Mouse (Mus musculus): ENCODE results near the gene Inka2. TPM values are rescaled to one million over a fixed set of nuclear protein-coding genes. Genes with fewer than 3 reads are reported as not detected.

Inka2 gene
- polyA plus RNA-seq, 1 experiment from 2014 or later: 1.1 TPM

DNA sequence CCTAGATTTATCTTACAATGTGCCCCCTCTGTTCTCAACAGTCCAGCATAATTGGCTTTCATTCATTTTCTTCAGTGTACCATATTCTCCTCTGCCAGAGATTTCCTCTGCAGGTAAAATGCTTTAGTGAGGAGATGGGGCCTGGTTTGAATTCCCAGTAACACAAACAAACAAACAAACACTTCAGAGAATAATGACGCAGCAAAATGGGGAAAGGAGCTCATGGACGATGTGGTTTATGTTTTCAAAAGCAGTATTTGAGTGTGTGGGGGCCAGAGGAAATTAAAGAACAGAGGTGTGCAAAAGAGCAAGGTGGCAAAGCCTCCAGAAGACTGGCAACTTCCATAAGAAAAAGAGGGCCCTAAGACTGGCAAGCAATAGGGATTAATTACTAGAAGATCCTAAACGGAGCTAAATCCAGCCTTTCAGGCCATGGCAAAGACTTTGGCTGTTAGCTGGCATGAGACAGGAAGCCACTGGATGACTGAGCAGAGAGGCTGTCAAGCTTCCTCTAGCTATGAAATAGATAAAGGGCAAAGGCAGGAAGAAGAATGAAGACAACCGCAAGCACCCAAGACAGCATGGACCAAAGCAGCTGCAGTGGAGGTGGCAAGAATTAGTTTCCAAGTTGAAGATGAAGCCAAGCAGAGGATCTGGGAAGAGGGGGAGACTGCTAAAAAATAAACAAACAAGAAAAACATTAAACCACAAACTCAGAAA lies 58.9 kb downstream of the Inka2 start:
- DNase-seq (ENCODE audit: low spot score) (no peak), ATAC-seq (replicated peaks; ENCODE audit: low FRiP score, low TSS enrichment, low read depth) (no peak)
- 74% methylated on average over 4 of the region's 4 CpGs for WGBS

GRCm38 (mm10) chr3:105768529-105768928 lies 64.1 kb downstream of the Inka2 start:
- H3K36me3 ChIP-seq (ENCODE audit: control insufficient read depth, insufficient read depth, low read length): no peaks in the 10 kb centered on the region
- DNase-seq (ENCODE audit: low spot score) (no peak), ATAC-seq (replicated peaks; ENCODE audit: low FRiP score, low TSS enrichment, low read depth) (no peak)
- WGBS: 77% methylated on average over 6 of the region's 6 CpGs
- H3K4me1 ChIP-seq (replicated peaks; ENCODE audit: control insufficient read depth, insufficient read depth, low read length): no peaks in the 10 kb centered on the region; the same call in 1 of the 2 replicates
- no peak overlapping the region for H3K27ac ChIP-seq (ENCODE audit: low read depth)
- H3K4me2 ChIP-seq (ENCODE audit: low read length): no peak overlapping the region
- no peaks in the 10 kb centered on the region for H3K9me3 ChIP-seq (ENCODE audit: control insufficient read depth, low read length)
- H3K4me3 ChIP-seq (ENCODE audit: low read depth, low read length): no peak overlapping the region
- H3K27me3 ChIP-seq (replicated peaks; ENCODE audit: control insufficient read depth, insufficient read depth, low read length): no peaks in the 10 kb centered on the region
- no peak overlapping the region for H3K9ac ChIP-seq (ENCODE audit: low read length)

More for the DNA sequence above, 58.9 kb downstream of the Inka2 start:
- H3K9ac ChIP-seq (ENCODE audit: low read length): no peak overlapping the region
- peaks cover 4% of the 10 kb centered on the region; the same call in 1 of the 2 replicates for H3K4me1 ChIP-seq (replicated peaks; ENCODE audit: control insufficient read depth, insufficient read depth, low read length)
- no peak overlapping the region for H3K4me2 ChIP-seq (ENCODE audit: low read length)
- H3K27ac ChIP-seq (ENCODE audit: low read depth): no peak overlapping the region
- no peak overlapping the region for H3K4me3 ChIP-seq (ENCODE audit: low read depth, low read length)
- no peaks in the 10 kb centered on the region for H3K27me3 ChIP-seq (replicated peaks; ENCODE audit: control insufficient read depth, insufficient read depth, low read length)
- H3K9me3 ChIP-seq (ENCODE audit: control insufficient read depth, low read length): no peaks in the 10 kb centered on the region
- 0 out of 2 replicates have a peak, but pooled peaks cover 3% of the 10 kb centered on the region for H3K36me3 ChIP-seq (ENCODE audit: control insufficient read depth, insufficient read depth, low read length)

- Histone ChIP-seq H3K9ac (ENCODE audit: low read length) (no peak overlapping the region), H3K9me3 (ENCODE audit: control insufficient read depth, low read length) (no peaks in the 10 kb centered on the region), H3K4me2 (ENCODE audit: low read length) (no peak overlapping the region), H3K4me3 (ENCODE audit: low read depth, low read length) (no peak overlapping the region), H3K27ac (ENCODE audit: low read depth) (no peak overlapping the region), H3K4me1 (replicated peaks; ENCODE audit: control insufficient read depth, insufficient read depth, low read length) (no peaks in the 10 kb centered on the region), H3K36me3 (ENCODE audit: control insufficient read depth, insufficient read depth, low read length) (no peaks in the 10 kb centered on the region), H3K27me3 (replicated peaks; ENCODE audit: control insufficient read depth, insufficient read depth, low read length) (no peaks in the 10 kb centered on the region)
- no peak for ATAC-seq (replicated peaks; ENCODE audit: low FRiP score, low TSS enrichment, low read depth)
- WGBS: 68% methylated on average over 2 of the region's 2 CpGs
- no peak for DNase-seq (ENCODE audit: low spot score)
These were observed 65.0 kb downstream of the Inka2 start for GRCm38 (mm10) chr3:105769380-105769779.

Other genes with a start within 250 kb of the Inka2 start
- gene Ddx20, start 17.0 kb upstream of the Inka2 start, polyA plus RNA-seq (2014; fragmentation: Nextera tagmentation; extraction: Ambion mirVana): 38.2 and 43.9 TPM in 2 replicates
- 81.6 and 82.2 TPM in 2 replicates for gene Rap1a, start 96.7 kb downstream of the Inka2 start, polyA plus RNA-seq (2014; fragmentation: Nextera tagmentation; extraction: Ambion mirVana)
- gene Adora3, start 166.3 kb downstream of the Inka2 start, polyA plus RNA-seq (2014; fragmentation: Nextera tagmentation; extraction: Ambion mirVana): 0.17 TPM in 1 of 2 replicates, not detected in the other
- 0.18 TPM in 1 of 2 replicates, not detected in the other for gene Tmigd3, start 166.3 kb downstream of the Inka2 start, polyA plus RNA-seq (2014; fragmentation: Nextera tagmentation; extraction: Ambion mirVana)
- 1.1 and 1.2 TPM in 2 replicates for gene I830077J02Rik, start 228.1 kb downstream of the Inka2 start, polyA plus RNA-seq (2014; fragmentation: Nextera tagmentation; extraction: Ambion mirVana)